Mouse (Mus musculus): ENCODE measurements around the gene Luzp2. TPM values are rescaled to one million over a fixed set of nuclear protein-coding genes. Genes with fewer than 3 reads are reported as not detected.

Gene Luzp2
- polyA plus RNA-seq, 1 experiment from 2014 or later: 24.0 TPM

DNA sequence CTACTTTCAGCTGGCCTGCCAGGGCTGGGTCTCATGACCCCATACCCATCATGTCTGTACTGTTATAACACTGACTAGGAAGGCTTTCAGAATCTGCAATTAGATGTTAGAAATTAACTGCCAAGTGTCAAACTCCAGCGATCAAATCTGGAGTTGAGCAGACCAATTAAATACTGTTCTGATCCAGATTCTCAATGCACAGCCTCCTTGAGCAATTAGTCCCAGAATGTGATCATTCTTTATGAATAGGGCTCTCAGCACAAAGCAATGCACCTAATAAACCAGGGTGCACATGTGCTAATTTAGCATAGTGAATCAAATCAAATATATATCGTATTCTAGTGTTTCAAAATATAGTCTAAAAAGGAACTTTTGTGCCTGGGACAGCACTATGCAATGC is 387.7 kb downstream of the Luzp2 start:
- Histone ChIP-seq H3K27ac (ENCODE audit: low read length) (no peak overlapping the region), H3K4me1 (replicated peaks; ENCODE audit: control insufficient read depth, insufficient read depth, low read length) (peaks cover 3% of the 10 kb centered on the region; the same call in 1 of the 2 replicates), H3K4me3 (replicated peaks; ENCODE audit: low read length) (no peak overlapping the region), H3K4me2 (ENCODE audit: low read length) (no peak overlapping the region), H3K36me3 (ENCODE audit: control insufficient read depth, insufficient read depth) (no peaks in the 10 kb centered on the region), H3K9me3 (ENCODE audit: control insufficient read depth, low read length) (no peaks in the 10 kb centered on the region), H3K9ac (replicated peaks; ENCODE audit: low read depth, low read length) (no peak overlapping the region), H3K27me3 (replicated peaks; ENCODE audit: control insufficient read depth, insufficient read depth, low read length) (no peaks in the 10 kb centered on the region)
- WGBS: 22% methylated on average over 2 of the region's 2 CpGs
- peak; percentile 28; the same call in 1 of the 2 replicates for ATAC-seq

DNA sequence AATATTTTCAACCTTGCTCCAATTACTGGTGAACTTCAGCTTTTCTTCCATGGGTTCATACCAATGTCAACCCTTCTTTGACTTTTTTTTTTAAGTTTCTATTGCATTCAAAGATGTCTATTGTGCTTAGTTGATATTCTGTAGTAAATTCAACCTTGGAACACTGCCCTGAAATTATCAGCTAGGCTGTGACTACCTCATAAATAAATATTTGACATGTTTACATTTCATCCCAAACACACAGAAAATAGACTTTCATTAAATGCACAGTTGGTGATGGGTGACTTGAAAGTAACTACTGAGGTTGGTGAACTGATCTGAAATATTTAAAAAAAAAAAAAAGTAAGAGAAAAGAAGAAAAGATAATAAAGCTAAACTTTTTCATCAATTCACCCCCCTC is 394.1 kb downstream of the Luzp2 start:
- no peaks in the 10 kb centered on the region for H3K9me3 ChIP-seq (ENCODE audit: control insufficient read depth, low read length)
- no peaks in the 10 kb centered on the region for H3K36me3 ChIP-seq (ENCODE audit: control insufficient read depth, insufficient read depth)
- no peak overlapping the region for H3K9ac ChIP-seq (replicated peaks; ENCODE audit: low read depth, low read length)
- H3K4me2 ChIP-seq (ENCODE audit: low read length): no peak overlapping the region
- H3K4me3 ChIP-seq (replicated peaks; ENCODE audit: low read length): no peak overlapping the region
- H3K27ac ChIP-seq (ENCODE audit: low read length): no peak overlapping the region
- no peaks in the 10 kb centered on the region for H3K4me1 ChIP-seq (replicated peaks; ENCODE audit: control insufficient read depth, insufficient read depth, low read length)
- ATAC-seq: no peak
- no peaks in the 10 kb centered on the region for H3K27me3 ChIP-seq (replicated peaks; ENCODE audit: control insufficient read depth, insufficient read depth, low read length)

Data from forebrain, embryonic 16.5 days (tissue).